Mouse (Mus musculus): ENCODE measurements around the gene Dirc2. TPM values are rescaled to one million over a fixed set of nuclear protein-coding genes. Genes with fewer than 3 reads are reported as not detected.
A peak's percentile ranks its signal among the peaks of the same experiment; 100 is the strongest.

Gene Dirc2
- polyA plus RNA-seq (2015; fragmentation: Nextera tagmentation; extraction: Ambion mirVana) = 12.5 and 13.5 TPM in 2 replicates

DNA sequence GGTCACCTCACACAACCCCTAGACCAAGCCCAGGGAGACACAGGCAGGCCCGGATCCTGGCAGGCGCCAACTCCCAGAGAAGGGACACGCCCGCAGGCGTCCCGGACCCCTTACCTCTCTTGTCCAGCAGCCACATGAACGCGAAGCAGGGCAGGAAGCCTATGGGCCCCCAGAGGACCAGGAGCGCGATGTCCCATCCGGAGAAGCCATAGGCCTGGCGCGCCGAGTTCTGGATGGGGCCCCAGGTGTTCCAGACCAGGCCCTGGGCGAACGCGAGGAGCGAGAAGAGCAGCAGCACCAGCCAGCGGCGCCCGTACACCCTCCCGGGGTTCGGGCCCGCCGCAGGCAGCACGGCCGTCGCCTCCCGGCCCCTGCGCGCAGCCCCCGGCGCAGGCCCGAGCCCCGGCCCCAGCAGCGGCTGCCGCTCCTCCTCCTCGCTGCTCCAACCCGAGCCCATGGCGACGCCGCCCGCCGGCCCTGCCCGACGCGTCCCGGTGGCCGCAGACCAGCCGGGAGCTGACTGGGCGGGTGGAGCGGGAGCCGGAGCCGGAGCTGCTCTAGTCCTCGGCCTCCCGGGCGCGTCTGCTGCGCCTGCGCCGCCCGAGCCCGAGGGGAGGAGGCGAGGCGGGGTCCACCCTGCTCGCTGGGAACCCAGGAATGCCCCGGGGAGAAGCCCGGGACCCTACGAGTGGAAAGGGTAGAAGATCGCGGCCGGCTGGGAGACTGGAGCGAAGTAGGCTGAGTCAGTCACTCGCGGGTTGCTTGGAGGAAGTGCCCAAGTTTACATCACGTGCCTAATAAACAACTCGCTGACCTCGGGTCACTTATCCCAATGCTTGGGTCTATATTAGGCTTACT lies at the start of gene Dirc2:
TSS of gene Dirc2 (minus strand) at position 572 of the 858 bp plus-strand sequence.
- H3K27me3 ChIP-seq (replicated peaks) = no peaks in the 10 kb centered on the region
- peak within 1 kb of the TSS; percentile 91 for H3K4me2 ChIP-seq
- peak within 1 kb of the TSS; percentile 91 for H3K4me3 ChIP-seq (replicated peaks)
- under 1% methylated on average over 61 of the region's 78 CpGs for WGBS
- H3K36me3 ChIP-seq = no peaks in the 10 kb centered on the region
- ATAC-seq (ENCODE audit: insufficient read depth, low FRiP score, low read depth) = peak; percentile 85
- H3K9ac ChIP-seq = peak within 1 kb of the TSS; percentile 77
- H3K27ac ChIP-seq = peak within 1 kb of the TSS; percentile 70
- H3K4me1 ChIP-seq = peaks cover 25% of the 10 kb centered on the region
- H3K9me3 ChIP-seq = no peaks in the 10 kb centered on the region

DNA sequence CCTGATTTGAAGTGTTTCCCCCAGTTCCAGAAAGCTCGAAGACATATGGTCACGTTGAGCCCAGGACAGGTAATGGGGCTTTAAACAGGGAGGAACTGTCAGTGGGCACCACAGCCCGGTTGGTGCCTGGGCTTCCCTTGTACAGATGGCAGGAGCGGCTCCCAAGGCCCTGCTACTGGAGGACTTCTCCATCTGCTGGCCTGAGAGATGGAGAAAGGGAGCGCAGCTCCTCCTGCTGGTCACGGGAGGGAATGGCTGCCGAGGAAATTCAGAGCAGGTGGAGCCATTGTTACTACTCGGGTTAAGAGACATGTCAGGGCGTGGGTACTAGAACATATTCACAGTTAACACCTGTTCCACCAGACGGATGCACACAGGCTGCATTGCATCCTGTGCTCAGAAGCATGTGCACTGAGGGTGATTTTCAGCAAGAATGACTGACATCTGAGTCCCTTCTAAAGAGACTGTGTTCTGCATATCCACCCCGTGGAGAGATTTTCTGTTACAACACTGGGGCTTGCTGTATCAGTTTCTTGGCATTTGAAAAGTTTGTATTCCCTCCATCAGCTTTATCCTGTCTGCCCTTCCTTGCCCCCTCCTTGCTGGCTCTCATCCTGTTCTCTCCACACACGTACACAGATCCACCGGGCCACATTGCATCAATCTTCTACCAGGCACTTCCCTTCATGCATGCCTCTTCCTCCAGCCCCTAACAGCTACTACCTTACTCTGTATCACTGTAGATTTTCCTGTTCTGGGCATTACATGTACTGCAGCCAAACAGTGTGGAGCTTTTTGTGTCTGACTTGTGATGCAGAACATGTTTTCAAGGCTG lies 48.3 kb upstream of the Dirc2 start:
- peak; percentile 56 for ATAC-seq (ENCODE audit: insufficient read depth, low FRiP score, low read depth)
- no peak overlapping the region for H3K9ac ChIP-seq
- no peaks in the 10 kb centered on the region for H3K27me3 ChIP-seq (replicated peaks)
- H3K4me2 ChIP-seq = no peak overlapping the region
- H3K36me3 ChIP-seq = no peaks in the 10 kb centered on the region
- no peak overlapping the region for H3K27ac ChIP-seq
- H3K4me3 ChIP-seq (replicated peaks) = no peak overlapping the region
- no peaks in the 10 kb centered on the region for H3K4me1 ChIP-seq
- H3K9me3 ChIP-seq = no peaks in the 10 kb centered on the region
- 35% methylated on average over 13 of the region's 13 CpGs for WGBS

DNA sequence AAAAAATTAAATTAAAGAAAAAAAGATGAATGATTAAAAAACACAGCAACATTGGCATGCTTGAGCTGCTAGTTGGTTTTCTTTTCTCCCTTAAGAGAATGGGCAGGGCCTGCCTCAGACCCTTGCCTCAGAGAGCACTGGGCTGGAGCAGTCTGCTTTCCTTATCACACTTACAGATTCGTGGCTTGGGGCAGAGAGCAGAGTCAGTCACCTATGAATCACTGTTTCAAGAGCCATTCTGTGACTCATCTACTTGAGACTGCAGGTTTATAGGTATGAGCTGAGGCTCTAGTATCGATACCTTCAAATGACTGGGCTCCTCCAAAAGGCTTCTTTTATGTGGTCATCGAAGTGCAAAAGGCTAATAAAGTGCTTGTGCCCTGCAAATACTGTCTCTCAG lies 44.0 kb upstream of the Dirc2 start:
- 68% methylated on average over 3 of the region's 3 CpGs for WGBS
- ATAC-seq (ENCODE audit: insufficient read depth, low FRiP score, low read depth) = no peak
- no peaks in the 10 kb centered on the region for H3K4me1 ChIP-seq
- no peak overlapping the region for H3K4me2 ChIP-seq
- H3K4me3 ChIP-seq (replicated peaks) = no peak overlapping the region
- H3K27me3 ChIP-seq (replicated peaks) = no peaks in the 10 kb centered on the region
- no peaks in the 10 kb centered on the region for H3K9me3 ChIP-seq
- H3K36me3 ChIP-seq = no peaks in the 10 kb centered on the region
- H3K9ac ChIP-seq = no peak overlapping the region
- H3K27ac ChIP-seq = no peak overlapping the region

DNA sequence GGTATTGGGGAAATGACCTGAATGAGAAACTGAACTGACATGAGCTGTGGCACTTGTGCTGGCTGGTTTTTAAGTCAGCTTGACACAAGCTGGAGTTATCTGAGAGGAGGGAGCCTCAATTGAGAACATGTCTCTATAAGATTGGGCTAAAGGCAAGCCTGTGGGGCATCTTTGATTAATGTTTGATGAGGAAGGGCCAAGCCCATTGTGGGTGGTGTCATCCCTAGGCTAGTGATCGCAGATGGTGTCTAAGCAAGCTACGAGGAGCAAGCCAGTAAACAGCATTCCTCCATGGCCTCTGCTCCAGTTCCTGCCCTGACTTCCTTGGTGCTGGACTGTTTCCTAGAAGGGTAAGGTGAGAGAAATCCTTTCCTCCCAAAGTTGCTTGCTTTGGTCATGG lies 39.7 kb upstream of the Dirc2 start:
- Histone ChIP-seq H3K27ac (no peak overlapping the region), H3K9me3 (no peaks in the 10 kb centered on the region), H3K36me3 (no peaks in the 10 kb centered on the region), H3K4me1 (no peaks in the 10 kb centered on the region), H3K27me3 (replicated peaks) (no peaks in the 10 kb centered on the region), H3K4me2 (no peak overlapping the region), H3K4me3 (replicated peaks) (no peak overlapping the region), H3K9ac (no peak overlapping the region)
- ATAC-seq (ENCODE audit: insufficient read depth, low FRiP score, low read depth) = peak; percentile 63
- 85% methylated on average over 2 of the region's 2 CpGs for WGBS

DNA sequence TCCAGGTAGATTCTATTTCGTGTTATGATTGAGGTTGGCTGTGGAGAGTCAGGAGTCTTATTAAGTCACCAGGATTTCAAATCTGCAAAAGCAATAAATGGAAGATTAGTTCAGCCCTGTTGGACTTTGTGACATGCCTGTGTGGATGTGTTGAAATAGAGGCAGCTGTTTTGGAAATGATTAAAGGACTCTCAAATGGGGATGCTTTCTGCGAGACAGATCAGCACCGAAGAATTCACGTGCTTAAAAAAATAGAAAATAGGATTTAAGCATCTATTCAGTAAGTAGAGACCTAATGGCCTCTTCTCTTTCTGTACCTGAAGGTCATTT lies 38.5 kb upstream of the Dirc2 start:
- Histone ChIP-seq H3K9me3 (no peaks in the 10 kb centered on the region), H3K36me3 (no peaks in the 10 kb centered on the region), H3K4me1 (no peaks in the 10 kb centered on the region), H3K4me2 (no peak overlapping the region), H3K4me3 (replicated peaks) (no peak overlapping the region), H3K9ac (no peak overlapping the region), H3K27me3 (replicated peaks) (no peaks in the 10 kb centered on the region), H3K27ac (no peak overlapping the region)
- no peak for ATAC-seq (ENCODE audit: insufficient read depth, low FRiP score, low read depth)
- WGBS = 83% methylated on average over 4 of the region's 4 CpGs

DNA sequence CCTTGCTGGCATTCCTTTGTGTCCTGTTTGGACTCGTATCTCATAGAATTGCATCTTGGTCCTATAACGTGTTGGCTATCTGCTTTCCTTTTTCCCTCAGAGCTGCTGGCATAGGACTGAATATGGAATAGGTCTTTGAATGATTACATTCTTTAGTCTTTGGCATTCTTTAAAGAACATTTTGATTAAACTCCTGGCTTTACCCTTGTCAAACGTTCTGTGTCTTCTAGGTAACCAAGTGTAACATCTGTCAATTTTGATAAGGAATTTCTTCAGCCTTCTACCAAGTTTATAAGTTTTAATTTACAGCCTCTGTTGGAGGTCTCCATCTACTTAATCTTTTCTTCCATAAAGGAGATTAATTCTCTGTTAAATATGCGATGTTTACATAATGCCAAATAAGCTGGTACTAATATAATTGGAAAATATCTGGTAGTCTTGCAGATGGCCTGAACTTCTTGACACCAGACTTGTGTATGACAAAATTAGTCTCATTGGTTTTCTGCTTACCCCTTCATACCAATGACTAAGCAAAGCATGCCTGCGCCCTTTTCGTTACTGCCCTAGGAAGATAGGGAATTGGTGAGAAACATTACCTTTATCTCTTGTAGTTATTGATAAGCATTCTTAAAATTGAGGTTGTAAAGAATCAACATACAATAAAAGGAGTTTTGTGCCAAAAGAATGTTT lies 38.0 kb upstream of the Dirc2 start:
- ATAC-seq (ENCODE audit: insufficient read depth, low FRiP score, low read depth) = peak; percentile 85; the same call in 1 of the 2 replicates
- Histone ChIP-seq H3K9me3 (no peaks in the 10 kb centered on the region), H3K9ac (no peak overlapping the region), H3K4me3 (replicated peaks) (no peak overlapping the region), H3K36me3 (no peaks in the 10 kb centered on the region), H3K27ac (no peak overlapping the region), H3K4me1 (no peaks in the 10 kb centered on the region), H3K27me3 (replicated peaks) (no peaks in the 10 kb centered on the region), H3K4me2 (no peak overlapping the region)
- WGBS = 82% methylated on average over 6 of the region's 6 CpGs

DNA sequence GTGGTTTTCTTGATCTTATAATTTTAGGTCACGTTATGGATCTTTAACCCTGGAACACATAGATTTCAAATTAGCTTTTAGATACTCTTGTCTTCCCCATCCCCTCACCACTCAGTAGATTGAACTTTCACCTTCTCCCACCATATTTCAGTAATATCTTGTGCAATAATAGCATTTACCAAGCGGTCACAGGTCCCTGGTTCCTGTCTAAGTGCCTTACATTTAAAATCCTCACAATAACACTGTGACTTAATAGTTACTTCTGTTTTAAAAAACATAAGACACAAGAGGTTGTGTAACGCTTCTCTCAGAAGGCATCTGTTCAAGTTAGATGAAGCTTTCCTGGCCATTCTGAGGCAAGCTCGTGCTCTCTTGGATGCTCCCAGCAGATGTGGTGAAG lies 34.6 kb upstream of the Dirc2 start:
- Histone ChIP-seq H3K27ac (no peak overlapping the region), H3K9ac (no peak overlapping the region), H3K36me3 (0 out of 2 replicates have a peak, but pooled peaks cover 4% of the 10 kb centered on the region), H3K27me3 (replicated peaks) (no peaks in the 10 kb centered on the region), H3K9me3 (no peaks in the 10 kb centered on the region), H3K4me2 (no peak overlapping the region), H3K4me3 (replicated peaks) (no peak overlapping the region), H3K4me1 (no peaks in the 10 kb centered on the region)
- 88% methylated on average over 4 of the region's 4 CpGs for WGBS
- ATAC-seq (ENCODE audit: insufficient read depth, low FRiP score, low read depth) = no peak

DNA sequence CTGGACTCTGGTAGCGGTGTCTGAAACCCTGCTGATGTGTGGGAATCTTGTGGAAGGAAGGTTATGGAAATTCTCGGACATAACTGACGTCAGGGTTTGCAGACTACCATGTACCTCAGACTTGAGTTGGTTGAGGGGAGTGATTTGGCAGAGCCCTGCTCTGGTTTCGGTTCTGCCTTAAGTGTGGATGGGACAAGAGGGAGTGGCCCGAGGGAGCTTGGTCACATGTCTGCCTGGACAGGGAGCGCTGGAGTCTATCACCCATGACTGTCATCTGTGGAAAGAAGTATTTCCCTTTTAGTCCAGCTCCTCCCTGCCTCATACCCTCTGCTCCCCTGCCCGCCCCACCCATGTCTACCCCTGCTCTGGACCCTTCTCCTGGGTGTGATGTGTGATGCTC lies 33.0 kb upstream of the Dirc2 start:
- Histone ChIP-seq H3K4me1 (no peaks in the 10 kb centered on the region), H3K36me3 (0 out of 2 replicates have a peak, but pooled peaks cover 12% of the 10 kb centered on the region), H3K27ac (no peak overlapping the region), H3K9ac (no peak overlapping the region), H3K27me3 (replicated peaks) (no peaks in the 10 kb centered on the region), H3K4me2 (no peak overlapping the region), H3K4me3 (replicated peaks) (no peak overlapping the region), H3K9me3 (no peaks in the 10 kb centered on the region)
- 82% methylated on average over 7 of the region's 7 CpGs for WGBS
- ATAC-seq (ENCODE audit: insufficient read depth, low FRiP score, low read depth) = no peak

DNA sequence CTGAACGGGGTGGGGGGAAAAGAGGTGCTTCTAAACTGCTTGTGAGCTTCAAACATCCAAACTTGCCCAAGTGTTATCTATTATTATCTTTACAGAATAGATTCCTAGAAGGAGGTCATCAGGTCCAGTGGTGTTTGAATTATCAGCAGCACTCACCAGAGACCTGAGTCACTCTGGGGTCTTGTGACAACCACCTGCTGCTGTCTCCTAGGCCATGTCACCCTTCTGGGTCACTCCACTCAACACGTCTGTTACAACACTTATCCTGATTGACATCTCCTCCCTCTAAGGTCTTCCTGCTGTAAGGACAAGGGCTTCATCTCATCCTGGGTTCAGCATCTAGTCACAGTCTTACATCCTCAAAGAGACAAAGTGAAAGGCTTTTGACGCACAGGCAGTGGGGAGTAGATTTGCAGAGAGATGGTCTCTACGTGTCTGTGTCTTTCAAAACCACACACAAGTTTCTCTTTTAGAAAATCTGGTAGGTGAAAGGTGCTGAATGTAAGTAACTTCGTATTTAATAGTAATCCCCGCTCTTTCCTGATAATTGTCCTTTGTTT lies 22.9 kb upstream of the Dirc2 start:
- H3K9ac ChIP-seq = no peak overlapping the region
- no peaks in the 10 kb centered on the region for H3K4me1 ChIP-seq
- H3K27ac ChIP-seq = no peak overlapping the region
- H3K9me3 ChIP-seq = no peaks in the 10 kb centered on the region
- H3K27me3 ChIP-seq (replicated peaks) = no peaks in the 10 kb centered on the region
- H3K4me2 ChIP-seq = no peak overlapping the region
- H3K36me3 ChIP-seq = no peaks in the 10 kb centered on the region
- ATAC-seq (ENCODE audit: insufficient read depth, low FRiP score, low read depth) = no peak
- no peak overlapping the region for H3K4me3 ChIP-seq (replicated peaks)
- WGBS = 84% methylated on average over 6 of the region's 6 CpGs

DNA sequence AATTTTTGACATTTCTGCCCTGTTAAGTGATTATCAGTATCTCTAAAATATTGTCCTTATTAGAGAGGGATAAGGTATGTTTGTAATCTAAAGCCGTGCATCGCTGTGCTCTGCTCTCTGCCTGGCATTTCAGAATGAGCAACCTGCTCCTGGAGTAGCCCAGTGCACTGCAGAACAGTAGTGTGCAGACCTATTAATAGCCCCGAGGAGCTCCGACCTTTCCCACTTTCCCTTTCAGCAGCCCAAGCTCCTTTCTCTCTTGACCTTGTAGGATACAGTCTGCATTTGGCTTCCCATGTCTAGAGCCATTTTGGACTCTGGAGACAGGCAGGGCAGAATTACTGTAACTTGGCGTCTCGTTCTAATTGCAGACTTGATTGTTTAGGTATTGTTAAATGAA lies 19.2 kb upstream of the Dirc2 start:
- no peaks in the 10 kb centered on the region for H3K36me3 ChIP-seq
- WGBS = 92% methylated on average over 6 of the region's 6 CpGs
- H3K4me3 ChIP-seq (replicated peaks) = no peak overlapping the region
- no peak for ATAC-seq (ENCODE audit: insufficient read depth, low FRiP score, low read depth)
- H3K4me1 ChIP-seq = no peaks in the 10 kb centered on the region
- no peaks in the 10 kb centered on the region for H3K9me3 ChIP-seq
- no peak overlapping the region for H3K9ac ChIP-seq
- no peaks in the 10 kb centered on the region for H3K27me3 ChIP-seq (replicated peaks)
- H3K27ac ChIP-seq = no peak overlapping the region
- no peak overlapping the region for H3K4me2 ChIP-seq

DNA sequence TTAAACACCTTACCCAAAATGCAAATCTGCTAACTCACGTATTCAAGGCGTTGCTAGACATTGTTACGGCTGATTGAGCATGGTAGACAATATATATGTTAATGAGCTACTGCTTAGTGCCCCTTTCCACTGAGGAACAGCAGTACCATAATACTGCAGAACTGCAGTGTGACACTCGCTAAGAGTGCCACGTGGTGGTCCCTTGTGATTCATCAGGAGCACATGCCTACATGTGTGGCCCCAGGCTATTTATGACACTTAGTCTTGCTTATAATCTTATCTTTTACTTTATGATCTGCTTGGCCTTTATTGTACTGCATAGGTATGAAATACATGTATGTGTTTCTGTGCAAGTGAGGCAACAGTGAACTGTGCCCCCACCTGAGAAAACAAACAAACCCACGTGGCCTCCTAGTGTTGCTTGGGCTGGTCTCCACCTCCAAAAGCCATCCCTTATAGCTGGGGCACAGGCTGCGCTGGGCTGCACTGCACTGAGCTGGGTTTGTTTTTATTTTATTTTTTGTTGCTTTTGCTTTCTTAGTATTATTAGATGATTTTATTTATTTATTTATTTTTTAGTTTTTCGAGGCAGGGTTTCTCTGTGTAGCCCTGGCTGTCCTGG lies 18.5 kb upstream of the Dirc2 start:
- WGBS = 87% methylated on average over 8 of the region's 8 CpGs

More for the DNA sequence above, 18.5 kb upstream of the Dirc2 start:
- H3K4me1 ChIP-seq = no peaks in the 10 kb centered on the region
- no peaks in the 10 kb centered on the region for H3K9me3 ChIP-seq
- H3K27me3 ChIP-seq (replicated peaks) = no peaks in the 10 kb centered on the region
- no peaks in the 10 kb centered on the region for H3K36me3 ChIP-seq
- H3K4me2 ChIP-seq = no peak overlapping the region
- H3K27ac ChIP-seq = no peak overlapping the region
- H3K9ac ChIP-seq = no peak overlapping the region
- H3K4me3 ChIP-seq (replicated peaks) = no peak overlapping the region
- ATAC-seq (ENCODE audit: insufficient read depth, low FRiP score, low read depth) = no peak
